Mouse (Mus musculus) forebrain, embryonic 15.5 days (tissue): ENCODE measurements around the gene Alkbh2. TPM values are rescaled to one million over a fixed set of nuclear protein-coding genes. Genes with fewer than 3 reads are reported as not detected.

Experiments used
- ATAC-seq: fragments of 200-750 bp; cut with Nextera tagmentation; replicated peaks from 2 replicates; pipeline ENCODE4 v1.8.0; 2017; ENCODE audit warnings: mild to moderate bottlenecking, moderate TSS enrichment, moderate library complexity
- H3K27ac ChIP-seq: fragments of 300-500 bp; sonication (generic); replicated peaks from 2 replicates; pipeline ENCODE4 v1.5.1; 2015; ENCODE audit warnings: mild to moderate bottlenecking, inconsistent platforms
- H3K27me3 ChIP-seq: fragments of 300-500 bp; sonication (generic); 2 replicates; pipeline ENCODE4 v1.6.1; 2015; ENCODE audit warnings: inconsistent platforms
- H3K36me3 ChIP-seq: fragments of 300-500 bp; sonication (generic); 2 replicates; pipeline ENCODE4 v1.6.1; 2015; ENCODE audit warnings: mild to moderate bottlenecking, inconsistent platforms
- H3K4me1 ChIP-seq: fragments of 300-500 bp; sonication (generic); 2 replicates; pipeline ENCODE4 v1.6.1; 2015; ENCODE audit warnings: inconsistent platforms
- H3K4me2 ChIP-seq: fragments of 300-500 bp; sonication (generic); replicated peaks from 2 replicates; pipeline ENCODE4 v1.6.1; 2015; ENCODE audit warnings: mild to moderate bottlenecking, inconsistent platforms
- H3K4me3 ChIP-seq: fragments of 300-500 bp; sonication (generic); 2 replicates; pipeline ENCODE4 v1.5.1; 2015; ENCODE audit warnings: mild to moderate bottlenecking, inconsistent platforms
- H3K9ac ChIP-seq: fragments of 300-500 bp; sonication (generic); replicated peaks from 2 replicates; pipeline ENCODE4 v1.6.1; 2015; ENCODE audit warnings: mild to moderate bottlenecking, inconsistent platforms
- H3K9me3 ChIP-seq: fragments of 300-500 bp; sonication (generic); 2 replicates; pipeline ENCODE4 v1.6.1; 2016; ENCODE audit warnings: inconsistent platforms
- WGBS: fragments of 180-500 bp; shearing (Covaris S2); methylation state at CpG from one replicate; pipeline ENCODE4 v1.1.7; 2015; ENCODE audit warnings: mixed read lengths; 5-methylcytosine and 5-hydroxymethylcytosine counted together
- polyA plus RNA-seq: library from polyadenylated mRNA; unstranded; fragments of >200 nt; fragmentation: Nextera tagmentation; extraction: Ambion mirVana; gene quantifications from 2 replicates; pipeline ENCODE4 v1.2.1, GENCODE M21; 2015

The Alkbh2 gene
- polyA plus RNA-seq, 1 experiment from 2014 or later: 6.2 TPM

- Histone ChIP-seq H3K4me1 (peaks cover 23% of the 10 kb centered on the region), H3K27ac (peak overlapping the region; percentile 80; the same call in 1 of the 2 replicates), H3K9ac (no peak overlapping the region), H3K4me2 (no peak overlapping the region), H3K27me3 (no peaks in the 10 kb centered on the region), H3K9me3 (no peaks in the 10 kb centered on the region), H3K36me3 (no peaks in the 10 kb centered on the region), H3K4me3 (no peak overlapping the region)
- WGBS: 72% methylated on average over 15 of the region's 15 CpGs
- ATAC-seq: no peak
Observed at GRCm38 (mm10) chr5:114137481-114138276, 9.7 kb upstream of the Alkbh2 start.

- 89% methylated on average over 10 of the region's 10 CpGs for WGBS
- Histone ChIP-seq H3K4me1 (peaks cover 35% of the 10 kb centered on the region), H3K36me3 (no peaks in the 10 kb centered on the region), H3K9me3 (no peaks in the 10 kb centered on the region), H3K4me2 (no peak overlapping the region), H3K9ac (no peak overlapping the region), H3K4me3 (no peak overlapping the region), H3K27ac (no peak overlapping the region), H3K27me3 (no peaks in the 10 kb centered on the region)
- no peak for ATAC-seq
Observed at GRCm38 (mm10) chr5:114135516-114135915, 7.5 kb upstream of the Alkbh2 start.

- H3K4me3 ChIP-seq: no peak overlapping the region
- H3K27me3 ChIP-seq: no peaks in the 10 kb centered on the region
- H3K4me2 ChIP-seq: no peak overlapping the region
- no peak overlapping the region for H3K27ac ChIP-seq
- 71% methylated on average over 6 of the region's 6 CpGs for WGBS
- no peak overlapping the region for H3K9ac ChIP-seq
- H3K36me3 ChIP-seq: no peaks in the 10 kb centered on the region
- ATAC-seq: no peak
- H3K4me1 ChIP-seq: peaks cover 28% of the 10 kb centered on the region
- H3K9me3 ChIP-seq: no peaks in the 10 kb centered on the region
Observed at GRCm38 (mm10) chr5:114134091-114134534, 6.1 kb upstream of the Alkbh2 start.

GRCm38 (mm10) chr5:114132841-114133240, 4.8 kb upstream of the Alkbh2 start:
- no peak for ATAC-seq
- 92% methylated on average over 6 of the region's 6 CpGs for WGBS
- H3K4me2 ChIP-seq: no peak overlapping the region

GRCm38 (mm10) chr5:114131521-114131840, 3.5 kb upstream of the Alkbh2 start:
- no peaks in the 10 kb centered on the region for H3K9me3 ChIP-seq
- peaks cover 24% of the 10 kb centered on the region for H3K4me1 ChIP-seq
- no peaks in the 10 kb centered on the region for H3K36me3 ChIP-seq
- H3K27me3 ChIP-seq: no peaks in the 10 kb centered on the region
- WGBS: under 1% methylated on average over 15 of the region's 15 CpGs
- peak overlapping the region; percentile 53 for H3K27ac ChIP-seq
- peak overlapping the region; percentile 98 for H3K4me2 ChIP-seq
- H3K4me3 ChIP-seq: peak overlapping the region; percentile 84
- no peak for ATAC-seq
- peak overlapping the region; percentile 57 for H3K9ac ChIP-seq

More at GRCm38 (mm10) chr5:114132841-114133240, 4.8 kb upstream of the Alkbh2 start:
- Histone ChIP-seq H3K36me3 (no peaks in the 10 kb centered on the region), H3K9me3 (no peaks in the 10 kb centered on the region), H3K27me3 (no peaks in the 10 kb centered on the region), H3K4me1 (peaks cover 16% of the 10 kb centered on the region), H3K27ac (no peak overlapping the region), H3K4me3 (no peak overlapping the region), H3K9ac (no peak overlapping the region)

- Histone ChIP-seq H3K27ac (peak overlapping the region; percentile 53), H3K9ac (peak overlapping the region; percentile 57), H3K27me3 (no peaks in the 10 kb centered on the region), H3K36me3 (no peaks in the 10 kb centered on the region), H3K4me2 (peak overlapping the region; percentile 98), H3K4me3 (peak overlapping the region; percentile 84), H3K4me1 (peaks cover 24% of the 10 kb centered on the region), H3K9me3 (no peaks in the 10 kb centered on the region)
- WGBS: under 1% methylated on average over 87 of the region's 87 CpGs
- ATAC-seq: peak; percentile 99
Observed at GRCm38 (mm10) chr5:114130698-114131520, 2.9 kb upstream of the Alkbh2 start.

GRCm38 (mm10) chr5:114130211-114130605, 2.2 kb upstream of the Alkbh2 start, which contains the start of gene Ung:
Gene Ung, plus strand, starts transcription at chr5:114130386.
- Histone ChIP-seq H3K4me1 (peaks cover 24% of the 10 kb centered on the region), H3K9me3 (no peaks in the 10 kb centered on the region), H3K4me3 (peak within 1 kb of the TSS; percentile 84), H3K27me3 (no peaks in the 10 kb centered on the region), H3K9ac (peak within 1 kb of the TSS; percentile 57), H3K27ac (peak within 1 kb of the TSS; percentile 53), H3K36me3 (0 out of 2 replicates have a peak, but pooled peaks cover 2% of the 10 kb centered on the region), H3K4me2 (peak within 1 kb of the TSS; percentile 98)
- whole genome bisulfite sequencing: under 1% methylated on average over 29 of the region's 29 CpGs
- ATAC-seq: peak; percentile 41

GRCm38 (mm10) chr5:114129550-114130210, 1.7 kb upstream of the Alkbh2 start:
- no peak overlapping the region for H3K9ac ChIP-seq
- ATAC-seq: no peak
- H3K4me1 ChIP-seq: peaks cover 24% of the 10 kb centered on the region
- no peak overlapping the region for H3K27ac ChIP-seq
- H3K9me3 ChIP-seq: no peaks in the 10 kb centered on the region
- peak overlapping the region; percentile 84 for H3K4me3 ChIP-seq
- 81% methylated on average over 15 of the region's 15 CpGs for WGBS
- H3K27me3 ChIP-seq: no peaks in the 10 kb centered on the region
- H3K36me3 ChIP-seq: 0 out of 2 replicates have a peak, but pooled peaks cover 4% of the 10 kb centered on the region
- peak overlapping the region; percentile 98 for H3K4me2 ChIP-seq

GRCm38 (mm10) chr5:114126499-114127244, 1.3 kb downstream of the Alkbh2 start:
- Histone ChIP-seq H3K36me3 (peaks cover 32% of the 10 kb centered on the region), H3K4me3 (peak overlapping the region; percentile 67), H3K4me1 (peaks cover 17% of the 10 kb centered on the region), H3K27me3 (no peaks in the 10 kb centered on the region), H3K27ac (no peak overlapping the region), H3K9me3 (no peaks in the 10 kb centered on the region), H3K4me2 (peak overlapping the region; percentile 90), H3K9ac (no peak overlapping the region)
- ATAC-seq: no peak
- WGBS: 90% methylated on average over 7 of the region's 7 CpGs

- Histone ChIP-seq H3K9ac (no peak overlapping the region), H3K9me3 (no peaks in the 10 kb centered on the region), H3K4me2 (no peak overlapping the region), H3K4me1 (peaks cover 12% of the 10 kb centered on the region), H3K36me3 (peaks cover 38% of the 10 kb centered on the region), H3K4me3 (no peak overlapping the region), H3K27ac (no peak overlapping the region), H3K27me3 (no peaks in the 10 kb centered on the region)
- no peak for ATAC-seq
- 95% methylated on average over 3 of the region's 3 CpGs for WGBS
Observed at GRCm38 (mm10) chr5:114126008-114126407, 2.0 kb downstream of the Alkbh2 start.

- H3K4me2 ChIP-seq: no peak overlapping the region
- H3K36me3 ChIP-seq: peaks cover 73% of the 10 kb centered on the region
- H3K27ac ChIP-seq: no peak overlapping the region
- no peak overlapping the region for H3K4me3 ChIP-seq
- H3K9me3 ChIP-seq: no peaks in the 10 kb centered on the region
- H3K27me3 ChIP-seq: no peaks in the 10 kb centered on the region
- WGBS: 84% methylated on average over 4 of the region's 4 CpGs
- no peak overlapping the region for H3K9ac ChIP-seq
- ATAC-seq: no peak
- no peaks in the 10 kb centered on the region for H3K4me1 ChIP-seq
Observed at GRCm38 (mm10) chr5:114119806-114120205, 8.2 kb downstream of the Alkbh2 start.
